Comparison of ENCODE assay signal across 18 mouse cellular contexts in the genomic region with DNA sequence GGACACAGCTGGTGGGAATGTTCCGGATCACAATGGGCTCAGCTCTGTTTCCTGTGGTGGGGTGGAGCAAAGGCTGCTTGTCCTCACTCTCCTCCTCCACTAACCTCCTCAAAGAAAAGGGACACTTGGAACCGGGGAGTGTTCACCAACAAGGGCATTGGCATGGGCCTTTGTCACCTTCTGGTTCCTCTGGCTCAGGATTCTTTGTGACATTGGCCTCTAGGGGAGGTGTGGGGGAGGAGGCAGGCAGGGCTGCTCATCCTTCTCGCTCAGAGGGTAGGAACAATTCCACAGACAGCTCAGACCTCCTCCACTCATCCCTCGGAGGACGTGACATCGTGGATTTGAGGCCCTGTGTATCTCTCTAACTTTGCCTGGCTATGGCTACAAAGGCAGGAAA. TPM values are rescaled to one million over a fixed set of nuclear protein-coding genes. Genes with fewer than 3 reads are reported as not detected.
DNase-seq lines count a peak whose midpoint lies in the region; ATAC-seq and TF ChIP-seq lines count a peak whose summit lies in the region.
"Had no signal": no experiment of that assay in that cellular context is flagged by ENCODE, and none has a peak within 500 bp of the region (broad histone marks: within the 10 kb centered on the region; RNA-seq: fewer than 3 reads in every experiment).

No protein-coding gene starts in this region.

- H3K4me3 ChIP-seq in kidney, postnatal 0 days (replicated peaks; ENCODE audit: low read depth, low read length) = no peak overlapping the region
- no peak overlapping the region for H3K4me3 ChIP-seq in neural tube, embryonic 13.5 days
- H3K4me3 ChIP-seq in neural tube, embryonic 15.5 days (replicated peaks) = no peak overlapping the region
- H3K4me3 ChIP-seq: embryonic facial prominence, embryonic 15.5 days; kidney, embryonic 15.5 days; limb, embryonic 15.5 days had no signal

- ATAC-seq in kidney, postnatal 0 days (replicated peaks; ENCODE audit: low FRiP score, low read depth) = no peak
- no peak for ATAC-seq in neural tube, embryonic 13.5 days (ENCODE audit: low read depth)
- ATAC-seq in neural tube, embryonic 15.5 days (ENCODE audit: low FRiP score) = no peak
- ATAC-seq: inflammation-experienced regulatory T-cells, adult 6 months; liver, postnatal 0 days had no signal

- no peak for TF ChIP-seq CTCF in kidney, postnatal 0 days (IDR thresholded peaks at IDR 0.05; ENCODE audit: low read depth)

- H3K4me1 ChIP-seq in kidney, postnatal 0 days (replicated peaks; ENCODE audit: insufficient read depth, low read length) = no peaks in the 10 kb centered on the region
- peaks cover 65% of the 10 kb centered on the region for H3K4me1 ChIP-seq in neural tube, embryonic 13.5 days (replicated peaks)
- H3K4me1 ChIP-seq in neural tube, embryonic 15.5 days = peaks cover 63% of the 10 kb centered on the region

- H3K27me3 ChIP-seq in kidney, postnatal 0 days (ENCODE audit: insufficient read depth, low read length) = no peaks in the 10 kb centered on the region
- no peaks in the 10 kb centered on the region for H3K27me3 ChIP-seq in neural tube, embryonic 13.5 days
- no peaks in the 10 kb centered on the region for H3K27me3 ChIP-seq in neural tube, embryonic 15.5 days (replicated peaks)

- peak; percentile 49 for DNase-seq in kidney, postnatal 0 days (ENCODE audit: low spot score)
- DNase-seq in kidney, postnatal 25 days = no peak
- DNase-seq in cerebellum, postnatal 14 days = peak; percentile 64 to 65
- no peak for DNase-seq in Muller cell, postnatal 12 days (ENCODE audit: inconsistent ontology term)
- DNase-seq in lung, postnatal 25 days (ENCODE audit: low spot score) = no peak
- DNase-seq: adrenal gland, adult 2 months; gastrocnemius, postnatal 10 days; heart, postnatal 10 days; liver, postnatal 0 days; thymus, adult 2 months had no signal

- no peaks in the 10 kb centered on the region for H3K36me3 ChIP-seq in kidney, postnatal 0 days (ENCODE audit: insufficient read depth, low read length)
- H3K36me3 ChIP-seq in neural tube, embryonic 13.5 days = no peaks in the 10 kb centered on the region
- H3K36me3 ChIP-seq in neural tube, embryonic 15.5 days = no peaks in the 10 kb centered on the region
- H3K36me3 ChIP-seq: embryonic facial prominence, embryonic 15.5 days; G1E; kidney, embryonic 15.5 days; limb, embryonic 15.5 days had no signal

- H3K9ac ChIP-seq in kidney, postnatal 0 days (ENCODE audit: low read depth, low read length) = no peak overlapping the region
- no peak overlapping the region for H3K9ac ChIP-seq in neural tube, embryonic 13.5 days
- H3K9ac ChIP-seq in neural tube, embryonic 15.5 days (replicated peaks) = no peak overlapping the region
- H3K9ac ChIP-seq: embryonic facial prominence, embryonic 15.5 days; kidney, embryonic 15.5 days; limb, embryonic 15.5 days; liver, postnatal 0 days had no signal

- H3K4me2 ChIP-seq in kidney, postnatal 0 days (ENCODE audit: low read length) = no peak overlapping the region
- H3K4me2 ChIP-seq in neural tube, embryonic 13.5 days = no peak overlapping the region
- H3K4me2 ChIP-seq in neural tube, embryonic 15.5 days = no peak overlapping the region
- H3K4me2 ChIP-seq: embryonic facial prominence, embryonic 15.5 days; kidney, embryonic 15.5 days; limb, embryonic 15.5 days had no signal

- no peak overlapping the region for H3K27ac ChIP-seq in kidney, postnatal 0 days
- peak overlapping the region; percentile 20; the same call in 1 of the 2 replicates for H3K27ac ChIP-seq in neural tube, embryonic 13.5 days (replicated peaks)
- H3K27ac ChIP-seq in neural tube, embryonic 15.5 days (replicated peaks) = no peak overlapping the region
- H3K27ac ChIP-seq: embryonic facial prominence, embryonic 15.5 days; kidney, embryonic 15.5 days; limb, embryonic 15.5 days; macrophage had no signal

- WGBS in kidney, postnatal 0 days = 22% methylated on average over 6 of the region's 6 CpGs
- WGBS in neural tube, embryonic 13.5 days = 52% methylated on average over 6 of the region's 6 CpGs
- 45% methylated on average over 6 of the region's 6 CpGs for WGBS in neural tube, embryonic 15.5 days

- no peaks in the 10 kb centered on the region for H3K9me3 ChIP-seq in kidney, postnatal 0 days (replicated peaks; ENCODE audit: low read length)
- no peaks in the 10 kb centered on the region for H3K9me3 ChIP-seq in neural tube, embryonic 13.5 days
- H3K9me3 ChIP-seq in neural tube, embryonic 15.5 days (replicated peaks) = no peaks in the 10 kb centered on the region
- H3K9me3 ChIP-seq: embryonic facial prominence, embryonic 15.5 days; kidney, embryonic 15.5 days; limb, embryonic 15.5 days had no signal

RNA-seq across cellular contexts. Expression of a gene that starts 30.2 kb away (rescaled TPM):
- polyA plus RNA-seq in kidney, postnatal 0 days (2015; fragmentation: Nextera tagmentation; extraction: Ambion mirVana) = 0.28 and 0.37 TPM in 2 replicates
- polyA plus RNA-seq in neural tube, embryonic 13.5 days (2015; fragmentation: Nextera tagmentation; extraction: Ambion mirVana) = 21.8 and 24.8 TPM in 2 replicates
- polyA plus RNA-seq in neural tube, embryonic 15.5 days (2015; fragmentation: Nextera tagmentation; extraction: Ambion mirVana) = 26.7 and 32.5 TPM in 2 replicates
- polyA plus RNA-seq: G1E; liver, postnatal 0 days; macrophage had no signal

Comparison
In these comparisons a context has a peak if more than half of its experiments do, and no peak if none do; other contexts are left out.
1. DNase-seq: peak in kidney, postnatal 0 days (single experiment) and cerebellum, postnatal 14 days (2 of 2); none in kidney, postnatal 25 days (0 of 2), Muller cell, postnatal 12 days (single experiment) and lung, postnatal 25 days (single experiment).
2. RNA of a gene that starts 30.2 kb away (polyA plus RNA-seq): 26.7 to 32.5 TPM in neural tube, embryonic 15.5 days and 21.8 to 24.8 TPM in neural tube, embryonic 13.5 days; 0.28 to 0.37 TPM in kidney, postnatal 0 days; every median in the first group is over 10 times any median in the second.